Mouse (Mus musculus) liver, postnatal 0 days (tissue): ENCODE measurements around the gene Slc30a1.

ENCODE experiments used
- CTCF ChIP-seq: sonication (generic); IDR thresholded peaks from 2 replicates; pipeline ENCODE4 v1.5.1; 2016; ENCODE audit warnings: antibody characterized with exemption, low read depth
- EP300 ChIP-seq: IDR thresholded peaks from 2 replicates; pipeline ENCODE4 v1.6.1; 2016; ENCODE audit warnings: antibody characterized with exemption, low read depth, mild to moderate bottlenecking

DNA sequence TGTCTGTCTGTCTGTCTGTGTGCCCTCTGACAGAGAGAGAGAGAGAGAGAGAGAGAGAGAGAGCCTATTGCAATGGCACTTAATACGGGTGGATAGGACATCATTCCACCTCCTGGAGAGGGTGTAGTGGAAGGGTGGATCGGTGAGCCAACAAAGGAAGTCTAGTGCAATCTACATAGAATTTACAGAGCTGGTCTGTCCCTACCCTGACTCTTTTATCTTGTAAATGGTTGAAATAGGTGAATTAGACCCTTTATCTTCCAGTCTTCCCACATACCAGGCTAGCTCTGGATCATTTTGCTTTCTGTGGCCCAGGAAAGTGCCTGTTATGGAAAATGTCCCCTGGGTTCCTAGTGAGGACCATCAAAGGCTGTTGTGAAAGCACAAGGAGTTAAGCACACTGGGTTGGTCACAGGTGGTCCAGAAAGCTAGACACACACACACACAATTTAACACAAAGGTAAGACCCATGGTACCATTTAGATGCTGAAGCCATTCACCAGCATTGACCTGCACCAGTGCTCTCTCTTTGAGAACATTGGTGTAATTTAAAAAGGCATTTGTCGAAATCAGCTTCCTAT lies 24.0 kb downstream of the Slc30a1 start:
- TF ChIP-seq EP300 (no peak), CTCF (no peak)
